Comparison of ENCODE assay signal across 32 mouse cellular contexts in the genomic region with DNA sequence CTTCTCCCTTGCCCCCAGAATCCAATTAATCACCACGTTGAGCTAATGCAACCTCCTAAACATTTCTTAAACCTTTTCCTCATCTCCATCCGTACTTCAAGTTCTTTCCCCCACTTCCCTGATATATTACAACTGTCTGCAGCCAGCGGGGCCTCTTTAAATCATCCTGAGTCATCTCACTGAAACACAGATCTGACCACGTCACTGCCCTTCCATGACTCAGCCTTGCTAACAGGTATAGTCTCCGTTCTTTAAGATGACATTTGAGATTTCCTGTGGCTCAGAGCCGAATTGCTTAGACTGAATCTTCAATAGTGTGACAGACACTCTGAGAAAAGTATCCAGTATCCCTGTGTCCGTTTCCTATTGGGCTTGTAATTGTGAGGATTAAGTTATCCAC.
DNase-seq lines count a peak whose midpoint lies in the region; ATAC-seq lines count a peak whose summit lies in the region.
"Had no signal": no experiment of that assay in that cellular context is flagged by ENCODE, and none has a peak within 500 bp of the region (broad histone marks: within the 10 kb centered on the region; RNA-seq: fewer than 3 reads in every experiment).

No protein-coding gene starts in this region.

- no peak for ATAC-seq in kidney, embryonic 15.5 days (replicated peaks; ENCODE audit: low FRiP score)
- ATAC-seq: forebrain, embryonic 16.5 days; intestine, embryonic 16.5 days had no signal

- no peak overlapping the region for H3K27ac ChIP-seq in kidney, embryonic 15.5 days
- H3K27ac ChIP-seq: embryonic facial prominence, embryonic 12.5 days; forebrain, embryonic 10.5 days; hindbrain, embryonic 13.5 days; left cerebral cortex, adult 2 months; limb, embryonic 12.5 days; liver, embryonic 15.5 days; neural tube, embryonic 15.5 days had no signal

- 35% methylated on average over 7 of the region's 7 CpGs for WGBS in kidney, embryonic 15.5 days

- no peak overlapping the region for H3K4me3 ChIP-seq in kidney, embryonic 15.5 days (replicated peaks)
- H3K4me3 ChIP-seq: embryonic facial prominence, embryonic 12.5 days; forebrain, embryonic 10.5 days; hindbrain, embryonic 13.5 days; left cerebral cortex, adult 2 months; limb, embryonic 12.5 days; liver, embryonic 15.5 days; neural tube, embryonic 15.5 days had no signal

- DNase-seq in urinary bladder, postnatal 14 days (ENCODE audit: low spot score) = peak; percentile 3
- DNase-seq in urinary bladder, postnatal 25 days (ENCODE audit: low spot score) = no peak
- peak; percentile 6 to 24 for DNase-seq in adrenal gland, adult 18-20 months (ENCODE audit: low spot score in 2 of 2)
- peak; percentile 20 for DNase-seq in adrenal gland, postnatal 25 days
- DNase-seq in layer of hippocampus, adult 18-20 months (ENCODE audit: low spot score in 2 of 2) = no peak
- DNase-seq in thymus, postnatal 25 days = no peak
- DNase-seq in right cerebral cortex, adult 18-20 months = no peak
- DNase-seq: cerebellum, adult 11 months; cerebellum, adult 9-10 months; embryo, embryonic 11 days; gastrocnemius, postnatal 25 days; heart, adult 11 months; heart, postnatal 36 days; kidney, adult 8-10 months; kidney, postnatal 14 days; midbrain, embryonic 14.5 days; right cerebral cortex, postnatal 4 days; thymus, adult 2 months; thymus, postnatal 4 days had no signal

- no peak overlapping the region for H3K9ac ChIP-seq in kidney, embryonic 15.5 days
- H3K9ac ChIP-seq: embryonic facial prominence, embryonic 12.5 days; hindbrain, embryonic 13.5 days; limb, embryonic 12.5 days; liver, embryonic 15.5 days; lung, embryonic 14.5 days; neural tube, embryonic 15.5 days had no signal

- H3K4me1 ChIP-seq in kidney, embryonic 15.5 days = no peaks in the 10 kb centered on the region
- H3K4me1 ChIP-seq: embryonic facial prominence, embryonic 12.5 days; forebrain, embryonic 10.5 days; hindbrain, embryonic 13.5 days; limb, embryonic 12.5 days; liver, embryonic 15.5 days; neural tube, embryonic 15.5 days had no signal

- H3K9me3 ChIP-seq in kidney, embryonic 15.5 days (replicated peaks) = no peaks in the 10 kb centered on the region
- H3K9me3 ChIP-seq: embryonic facial prominence, embryonic 12.5 days; forebrain, embryonic 10.5 days; hindbrain, embryonic 13.5 days; limb, embryonic 12.5 days; liver, embryonic 15.5 days; neural tube, embryonic 15.5 days had no signal

- peaks cover 36% of the 10 kb centered on the region for H3K27me3 ChIP-seq in kidney, embryonic 15.5 days
- H3K27me3 ChIP-seq: CH12.LX; embryonic facial prominence, embryonic 12.5 days had no signal

- no peak overlapping the region for H3K4me2 ChIP-seq in kidney, embryonic 15.5 days
- H3K4me2 ChIP-seq: embryonic facial prominence, embryonic 12.5 days; heart, embryonic 11.5 days; hindbrain, embryonic 13.5 days; limb, embryonic 12.5 days; liver, embryonic 15.5 days; lung, embryonic 14.5 days; neural tube, embryonic 15.5 days had no signal

- H3K36me3 ChIP-seq in kidney, embryonic 15.5 days = no peaks in the 10 kb centered on the region
- H3K36me3 ChIP-seq: embryonic facial prominence, embryonic 12.5 days; forebrain, embryonic 10.5 days; hindbrain, embryonic 13.5 days; limb, embryonic 12.5 days; liver, embryonic 15.5 days; neural tube, embryonic 15.5 days had no signal

Comparison
In these comparisons a context has a peak if more than half of its experiments do, and no peak if none do; other contexts are left out.
1. DNase-seq: peak in urinary bladder, postnatal 14 days (single experiment), adrenal gland, adult 18-20 months (2 of 2) and adrenal gland, postnatal 25 days (single experiment); none in urinary bladder, postnatal 25 days (single experiment), layer of hippocampus, adult 18-20 months (0 of 2), thymus, postnatal 25 days (single experiment) and right cerebral cortex, adult 18-20 months (single experiment).